Mouse (Mus musculus) heart, adult 11 months (tissue): Measurements from ENCODE around the gene Nr1h4.

ENCODE experiments used
- DNase-seq: peaks from one replicate; pipeline ENCODE4 v3.0.0; 2022

The Nr1h4 gene

DNA sequence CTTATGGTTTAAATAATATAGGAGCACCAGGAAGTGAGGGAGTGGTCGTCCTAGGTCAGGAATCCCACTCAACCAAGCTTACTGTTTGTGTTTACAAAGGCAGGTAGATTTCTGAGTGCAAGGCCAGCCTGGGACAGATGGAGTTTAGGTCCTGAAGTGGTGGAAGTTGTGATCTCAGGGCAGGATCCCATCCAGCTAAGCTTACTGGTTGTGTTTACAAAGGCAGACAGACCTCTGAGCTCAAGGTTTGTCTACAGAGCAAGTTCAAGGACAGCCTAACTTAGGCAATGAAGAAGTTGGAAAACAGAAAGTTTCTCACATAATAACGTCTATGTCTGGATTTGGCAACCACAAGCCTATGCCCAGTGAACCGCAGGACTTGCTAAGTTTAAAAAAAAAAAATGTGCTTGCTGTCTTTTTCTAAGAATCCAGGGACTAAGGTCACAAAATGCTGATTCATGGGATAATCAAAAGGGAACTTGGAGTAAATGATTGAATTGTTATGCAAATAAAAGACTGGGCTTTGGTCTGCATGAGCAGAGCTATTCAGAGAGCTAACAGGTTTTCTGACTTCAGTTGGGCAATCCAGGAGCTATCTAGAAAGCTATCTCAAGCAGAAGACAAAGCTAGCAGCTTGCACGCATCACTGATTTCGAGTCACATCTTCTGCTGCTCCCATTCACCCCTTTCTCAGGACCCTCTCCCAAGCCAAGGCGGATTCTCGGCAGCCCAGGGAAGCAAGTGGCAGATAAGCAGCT is 62.6 kb downstream of the Nr1h4 start:
- peak; percentile 54 for DNase-seq

DNA sequence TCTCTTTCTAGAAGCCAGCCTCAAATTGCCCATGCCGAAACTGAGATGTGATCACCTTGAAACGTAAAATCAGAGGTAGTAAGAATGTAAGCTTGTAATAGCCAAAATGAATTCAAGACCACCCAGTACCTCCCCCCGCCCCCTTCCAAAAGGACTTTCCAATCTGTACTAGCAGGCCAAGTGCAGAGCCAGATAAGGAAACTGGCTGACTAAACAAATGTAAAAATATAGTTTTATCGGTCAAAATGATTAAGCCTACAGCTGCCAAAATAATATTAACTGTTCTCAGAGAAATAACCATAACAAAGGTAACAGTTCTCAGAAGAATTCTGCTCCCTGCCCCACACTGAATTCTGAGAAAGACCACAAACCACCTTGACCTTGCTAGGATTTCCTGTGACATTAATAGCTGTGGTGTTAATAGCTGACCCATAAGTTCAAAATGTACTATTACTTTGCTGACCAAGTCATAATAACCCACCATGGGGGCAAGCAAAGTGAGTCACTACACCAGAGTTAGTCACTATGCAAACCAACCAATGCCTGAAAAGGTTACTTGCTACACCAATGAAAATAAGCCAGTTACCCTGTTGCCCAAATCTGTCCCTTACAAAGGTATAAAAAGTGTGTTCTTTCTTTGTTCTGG is 68.5 kb downstream of the Nr1h4 start:
- DNase-seq, result peak; percentile 42

GRCm38 (mm10) chr10:89462890-89463289 is 70.5 kb downstream of the Nr1h4 start:
- DNase-seq, result no peak

- peak; percentile 93 for DNase-seq
These were observed 71.4 kb downstream of the Nr1h4 start for GRCm38 (mm10) chr10:89461856-89462507.

GRCm38 (mm10) chr10:89460972-89461371 is 72.4 kb downstream of the Nr1h4 start:
- no peak for DNase-seq

DNA sequence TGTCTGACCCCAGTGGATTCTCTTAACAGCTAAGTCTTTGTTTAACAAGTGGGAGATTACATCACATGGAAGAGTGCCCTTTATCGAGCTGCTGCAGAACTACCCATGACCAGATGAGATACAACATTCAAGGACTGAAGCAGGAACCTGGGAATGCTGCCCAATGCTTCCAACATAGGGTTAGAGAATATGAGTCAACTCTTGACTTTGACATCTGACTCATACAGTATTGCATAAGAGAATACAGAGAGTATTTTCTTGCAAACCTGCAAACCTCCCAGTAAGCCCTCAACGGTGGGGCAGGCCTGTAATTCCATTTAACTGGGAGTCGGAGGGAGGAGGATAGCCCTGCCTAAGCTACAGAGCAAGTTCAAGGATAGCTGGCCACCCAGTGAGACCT is 74.6 kb downstream of the Nr1h4 start:
- peak; percentile 95 for DNase-seq

DNA sequence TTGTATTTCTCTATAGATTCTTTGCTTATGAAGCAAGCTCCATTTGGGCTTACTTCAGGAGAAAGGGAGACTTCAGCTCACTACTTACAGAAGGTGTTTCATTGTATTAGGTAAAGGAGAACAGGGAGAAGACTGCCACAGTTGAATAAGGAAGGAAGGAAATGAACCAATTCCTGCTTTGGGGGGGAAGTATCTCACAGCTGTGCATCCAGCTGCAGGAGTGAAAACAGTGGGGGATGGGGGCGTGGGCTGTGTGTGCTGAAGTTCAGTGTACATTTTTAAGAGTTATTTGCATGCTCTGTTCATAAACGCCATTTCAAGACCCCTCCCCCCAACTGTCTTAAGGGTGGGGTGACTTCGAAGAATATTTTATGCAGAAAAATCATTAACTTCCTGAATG is 79.6 kb downstream of the Nr1h4 start:
- DNase-seq, result peak; percentile 87

DNA sequence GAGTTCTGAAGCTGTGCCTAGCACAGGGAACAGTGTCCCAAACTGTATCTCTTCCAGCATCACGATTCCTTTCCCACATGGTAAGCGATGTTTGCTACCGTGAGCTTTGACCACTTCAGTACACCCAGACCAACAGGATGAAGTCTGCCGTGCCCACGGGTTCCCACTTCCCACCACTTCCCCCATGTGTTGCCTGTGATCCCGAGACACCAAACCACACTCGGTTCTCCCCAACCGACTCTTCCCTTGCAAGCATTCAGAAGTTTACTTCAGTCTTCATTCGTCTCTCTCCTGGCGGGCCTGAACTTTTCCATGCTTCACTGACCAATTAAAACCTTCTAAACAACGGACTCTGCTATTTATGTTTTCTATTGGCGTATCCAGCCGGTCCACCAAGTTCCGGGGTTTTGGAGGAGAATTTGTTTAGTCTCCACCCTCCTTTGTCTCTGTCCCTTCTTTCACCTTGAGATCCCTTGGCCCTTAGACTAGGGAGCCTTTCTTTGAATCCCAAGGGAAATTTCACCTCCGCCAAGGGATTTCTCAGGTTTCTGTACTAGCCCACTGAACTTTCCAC is 80.2 kb downstream of the Nr1h4 start:
- DNase-seq, result peak; percentile 92

DNA sequence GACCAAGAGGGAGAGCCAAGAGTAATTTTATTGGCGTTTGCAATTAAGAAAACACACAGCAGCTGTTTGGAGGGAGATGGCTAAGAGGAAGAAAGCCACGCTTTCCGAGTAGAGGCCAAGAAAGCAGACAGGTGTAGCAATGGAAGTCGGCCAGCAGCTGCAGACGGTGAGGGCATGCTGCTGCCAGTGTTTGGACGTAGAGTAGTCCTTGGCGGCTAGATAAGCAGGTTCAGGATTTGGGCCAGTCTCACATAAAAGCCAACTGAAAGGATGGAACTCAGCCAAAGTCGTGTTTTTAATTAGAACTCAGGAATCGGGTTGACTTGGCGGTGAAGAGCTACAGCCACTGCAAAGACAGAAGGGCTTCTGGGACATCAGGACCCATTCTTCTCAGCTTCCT is 83.0 kb downstream of the Nr1h4 start:
- DNase-seq, result peak; percentile 83

- DNase-seq, result no peak
These were observed 89.0 kb downstream of the Nr1h4 start for GRCm38 (mm10) chr10:89444381-89444780.

GRCm38 (mm10) chr10:89443623-89444151 is 89.7 kb downstream of the Nr1h4 start, which contains the start of gene Gas2l3:
TSS of gene Gas2l3 (minus strand) at chr10:89443967.
- peak; percentile 99 for DNase-seq

GRCm38 (mm10) chr10:89443115-89443622 is 90.2 kb downstream of the Nr1h4 start:
- peak; percentile 97 for DNase-seq

DNA sequence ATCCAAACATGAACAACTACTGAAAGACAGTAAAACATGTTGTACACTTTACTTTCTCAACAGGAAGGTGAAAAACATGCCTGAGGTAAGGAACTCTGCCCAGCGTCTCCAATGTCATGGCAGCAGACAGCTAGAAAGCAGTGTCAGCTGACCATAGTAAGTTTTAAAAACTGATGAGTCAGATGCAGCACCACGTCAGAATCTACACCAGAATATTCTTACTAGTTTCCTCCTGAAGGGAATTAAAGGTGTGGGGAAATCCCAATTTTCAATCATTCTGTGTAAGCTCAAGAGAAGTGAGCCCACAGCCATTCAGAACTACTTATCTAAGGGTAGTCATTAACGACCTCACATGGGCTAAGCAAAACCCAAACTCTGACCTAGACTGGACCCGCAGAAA is 90.7 kb downstream of the Nr1h4 start:
- DNase-seq, result no peak

GRCm38 (mm10) chr10:89441961-89442360 is 91.4 kb downstream of the Nr1h4 start:
- DNase-seq, result peak; percentile 4

DNA sequence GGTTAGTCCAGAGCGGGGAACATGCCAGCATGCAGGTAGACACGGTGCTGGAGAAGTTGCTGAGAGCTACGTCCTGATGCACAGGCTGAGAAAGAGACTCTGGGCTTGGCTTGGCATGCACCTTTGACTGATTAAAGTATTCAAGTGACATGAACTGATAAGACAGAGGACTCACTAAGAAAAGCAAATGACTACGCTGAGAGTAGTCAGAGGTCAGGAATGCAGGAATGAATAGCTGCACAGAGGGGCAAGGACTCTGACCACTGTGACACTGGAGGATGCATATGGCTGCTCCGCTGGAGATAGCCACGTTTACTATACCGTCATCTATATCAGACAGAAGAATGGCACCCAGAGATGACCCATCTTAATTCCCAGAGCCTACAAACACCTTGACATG is 94.0 kb downstream of the Nr1h4 start:
- peak; percentile 79 for DNase-seq

DNA sequence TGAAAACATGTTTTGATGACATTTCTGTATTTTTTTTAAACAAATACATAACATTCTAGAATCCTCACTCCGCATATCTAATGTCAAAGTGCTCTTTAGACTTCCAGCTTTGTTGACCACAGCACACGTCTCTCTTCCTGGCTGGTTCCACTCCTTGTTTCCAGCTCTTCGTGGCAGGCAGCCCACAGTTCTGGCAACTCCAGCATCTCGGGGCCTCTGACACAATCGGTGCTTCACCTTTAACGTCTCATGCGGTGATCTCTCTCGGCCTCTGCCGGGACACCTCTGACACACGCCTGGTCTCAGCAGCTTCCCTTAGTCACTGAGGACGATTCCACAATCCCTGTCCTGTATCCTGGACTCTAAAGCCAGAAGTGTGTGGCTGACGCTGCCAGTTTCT is 95.4 kb downstream of the Nr1h4 start:
- peak; percentile 82 for DNase-seq

DNA sequence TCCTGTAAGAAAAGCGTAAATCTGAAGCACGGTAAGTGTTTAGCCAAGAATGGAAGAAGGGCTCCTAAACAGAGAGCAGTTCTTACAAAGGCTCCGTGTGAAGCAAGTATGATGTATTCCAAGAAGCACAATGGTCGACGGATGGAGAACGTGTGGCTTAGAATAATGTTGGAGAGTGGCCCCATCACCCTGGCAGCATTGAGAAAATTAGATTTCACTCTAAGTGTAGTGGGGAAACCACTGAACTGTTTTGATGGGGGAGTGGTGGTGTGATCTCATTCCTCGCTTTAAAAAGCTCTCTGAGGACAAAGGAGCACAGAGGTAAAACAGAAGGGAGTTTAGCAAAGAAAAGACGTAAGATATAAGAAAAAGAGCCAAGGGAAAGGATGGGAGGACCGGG is 95.9 kb downstream of the Nr1h4 start:
- DNase-seq, result peak; percentile 66

GRCm38 (mm10) chr10:89435920-89436319 is 97.5 kb downstream of the Nr1h4 start:
- DNase-seq, result peak; percentile 71

DNA sequence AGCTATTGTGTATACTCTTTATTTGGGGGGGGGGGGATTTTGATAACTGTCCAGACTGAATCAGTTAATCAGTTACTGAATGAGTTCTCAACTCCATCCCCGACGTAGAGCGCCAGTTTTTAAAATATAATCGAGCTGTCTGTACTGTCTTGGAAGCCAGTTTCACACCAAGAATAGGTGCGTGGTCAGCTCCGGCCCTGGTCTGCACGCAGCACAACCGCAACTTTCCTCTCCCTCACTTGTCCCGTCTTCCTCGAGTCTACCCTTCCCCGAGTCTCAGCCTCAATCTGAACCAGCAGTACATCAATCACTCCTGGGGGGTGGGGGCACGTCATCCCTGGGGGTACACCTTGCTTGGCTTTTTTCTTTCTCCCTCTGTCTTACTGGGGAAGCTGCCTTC is 98.0 kb downstream of the Nr1h4 start:
- DNase-seq, result peak; percentile 78

GRCm38 (mm10) chr10:89434509-89435210 is 98.7 kb downstream of the Nr1h4 start:
- peak; percentile 66 for DNase-seq

DNA sequence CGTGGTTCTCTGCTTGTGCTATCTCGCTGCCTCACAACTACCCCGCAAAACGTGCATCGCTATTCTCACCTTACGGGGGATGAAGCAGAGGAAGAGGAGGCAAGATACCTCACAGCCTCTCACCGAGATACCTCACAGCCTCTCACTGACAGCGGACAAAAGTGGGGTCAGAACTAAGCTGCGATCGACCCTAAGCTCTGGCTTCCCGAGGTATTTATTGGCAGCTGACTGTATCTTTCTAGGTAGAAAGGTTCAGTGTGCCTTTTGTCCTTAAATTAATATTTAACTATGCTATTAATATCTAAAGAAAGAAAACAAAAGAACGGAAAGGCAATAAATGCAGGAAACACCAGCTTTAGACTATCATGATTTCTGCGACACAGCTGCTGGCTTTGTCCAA is 100.6 kb downstream of the Nr1h4 start:
- no peak for DNase-seq

DNA sequence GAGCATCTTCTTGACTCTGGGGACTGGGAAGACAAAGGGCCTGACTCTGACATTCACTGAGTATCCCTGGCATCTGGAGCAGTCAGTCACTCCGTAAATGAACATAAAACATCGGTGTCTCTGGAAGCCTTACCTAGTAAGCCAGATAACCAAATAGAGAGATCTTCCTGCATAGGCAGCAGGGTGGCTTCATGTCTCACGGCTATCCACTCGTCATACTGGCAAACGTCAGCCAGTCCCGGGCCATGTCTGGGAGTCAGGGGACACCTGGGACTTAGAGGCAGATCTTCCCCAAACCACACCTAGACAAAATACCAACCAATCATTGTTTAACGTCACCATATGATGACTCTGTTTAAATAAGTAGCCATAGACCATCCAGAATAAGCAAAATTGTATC is 102.6 kb downstream of the Nr1h4 start:
- DNase-seq, result peak; percentile 55
